Mouse (Mus musculus) forelimb bud, embryonic 11.5 days (tissue): ENCODE measurements around the gene Egflam.

Experiments
- DNase-seq: peaks from one replicate; pipeline ENCODE4 v3.0.0-alpha.2; 2012; ENCODE audit warnings: low read depth, low spot score

Egflam gene

GRCm38 (mm10) chr15:7173776-7174175 lies 224.4 kb downstream of the Egflam start:
- DNase-seq, result no peak

GRCm38 (mm10) chr15:7173346-7173745 lies 224.8 kb downstream of the Egflam start:
- DNase-seq, result no peak

- DNase-seq, result no peak
Observed at GRCm38 (mm10) chr15:7172875-7173274, 225.3 kb downstream of the Egflam start.

- no peak for DNase-seq
Observed at GRCm38 (mm10) chr15:7167906-7168532, 230.2 kb downstream of the Egflam start.

- DNase-seq, result no peak
Observed at GRCm38 (mm10) chr15:7167238-7167905, 230.8 kb downstream of the Egflam start.

- no peak for DNase-seq
Observed at GRCm38 (mm10) chr15:7166735-7167134, 231.5 kb downstream of the Egflam start.

- no peak for DNase-seq
Observed at GRCm38 (mm10) chr15:7163851-7164250, 234.3 kb downstream of the Egflam start.

GRCm38 (mm10) chr15:7160321-7160720 lies 237.9 kb downstream of the Egflam start:
- DNase-seq, result no peak

GRCm38 (mm10) chr15:7159869-7160268 lies 238.3 kb downstream of the Egflam start:
- no peak for DNase-seq

- no peak for DNase-seq
Observed at GRCm38 (mm10) chr15:7157658-7158057, 240.5 kb downstream of the Egflam start.
